Mouse (Mus musculus) megakaryocyte, embryonic 14.5 days (primary cell): ENCODE data around the gene 1700010B08Rik.

Experiments used
- FLI1 ChIP-seq: IDR thresholded peaks from 2 replicates; pipeline ENCODE4 v1.6.1; 2012; ENCODE audit warnings: low read length, inconsistent platforms, mixed read lengths
- GATA1 ChIP-seq: IDR thresholded peaks from 3 replicates; pipeline ENCODE4 v1.6.1; 2012; ENCODE audit warnings: mixed read lengths, low read length, inconsistent platforms, borderline replicate concordance

DNA sequence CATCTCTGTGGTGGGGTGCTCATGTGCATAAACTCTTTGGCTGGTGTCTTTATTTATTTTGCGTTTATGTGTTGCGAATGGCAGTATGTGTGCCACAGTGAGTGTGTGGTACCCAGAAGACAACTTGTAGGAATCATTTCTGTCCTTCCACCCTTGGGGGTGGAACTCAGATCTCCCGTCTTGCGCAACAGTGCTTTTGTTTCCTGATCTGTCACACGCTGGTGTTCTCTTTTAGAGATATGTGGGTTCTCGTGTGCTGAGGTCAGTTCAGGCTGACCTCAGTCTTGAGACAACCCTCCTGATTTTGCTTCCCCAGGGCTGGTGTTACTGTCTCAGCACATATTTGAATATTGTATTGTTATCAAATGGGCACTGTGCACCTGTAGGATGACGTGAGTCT, 19.9 kb downstream of the 1700010B08Rik start:
- TF ChIP-seq GATA1 (no peak), FLI1 (no peak)
